Mouse (Mus musculus): ENCODE measurements at regions not wholly inside any gene's neighbourhood (a gene's known extent, or its start where the extent isn't known, plus 50 kb on each side); places are given as distances from the start of the nearest gene placed in this dataset.
A peak's percentile ranks its signal among the peaks of the same experiment; 100 is the strongest.

- H3K4me2 ChIP-seq (ENCODE audit: low read depth): no peak overlapping the region
These were observed 97.0 kb downstream of the Sox4 start for GRCm38 (mm10) chr13:28856472-28856871.

GRCm38 (mm10) chr13:28854247-28854646, 99.3 kb downstream of the Sox4 start:
- WGBS: 92% methylated on average over 9 of the region's 9 CpGs
- H3K9ac ChIP-seq (ENCODE audit: low read length): no peak overlapping the region

More at GRCm38 (mm10) chr13:28856472-28856871, 97.0 kb downstream of the Sox4 start:
- DNase-seq (ENCODE audit: low spot score): no peak
- Histone ChIP-seq H3K4me1 (ENCODE audit: control insufficient read depth, insufficient read depth, low read length) (0 out of 2 replicates have a peak, but pooled peaks cover 7% of the 10 kb centered on the region), H3K27ac (ENCODE audit: low read depth, low read length) (no peak overlapping the region), H3K9me3 (ENCODE audit: control insufficient read depth, low read length) (no peaks in the 10 kb centered on the region), H3K36me3 (ENCODE audit: control insufficient read depth, insufficient read depth, low read length) (no peaks in the 10 kb centered on the region), H3K4me3 (ENCODE audit: low read depth, low read length) (no peak overlapping the region), H3K27me3 (ENCODE audit: control insufficient read depth, insufficient read depth, low read length) (no peaks in the 10 kb centered on the region), H3K9ac (ENCODE audit: low read length) (no peak overlapping the region)
- ATAC-seq (ENCODE audit: insufficient read depth, low FRiP score, low TSS enrichment): no peak
- WGBS: 82% methylated on average over 4 of the region's 4 CpGs

GRCm38 (mm10) chr13:28848305-28848704, 105.2 kb downstream of the Sox4 start:
- Histone ChIP-seq H3K9me3 (ENCODE audit: control insufficient read depth, low read length) (no peaks in the 10 kb centered on the region), H3K27me3 (ENCODE audit: control insufficient read depth, insufficient read depth, low read length) (no peaks in the 10 kb centered on the region), H3K4me2 (ENCODE audit: low read depth) (no peak overlapping the region), H3K36me3 (ENCODE audit: control insufficient read depth, insufficient read depth, low read length) (no peaks in the 10 kb centered on the region), H3K4me1 (ENCODE audit: control insufficient read depth, insufficient read depth, low read length) (peaks cover 14% of the 10 kb centered on the region), H3K27ac (ENCODE audit: low read depth, low read length) (no peak overlapping the region), H3K9ac (ENCODE audit: low read length) (no peak overlapping the region), H3K4me3 (ENCODE audit: low read depth, low read length) (no peak overlapping the region)
- DNase-seq (ENCODE audit: low spot score) (no peak), ATAC-seq (ENCODE audit: insufficient read depth, low FRiP score, low TSS enrichment) (no peak)
- WGBS: 95% methylated on average over 5 of the region's 5 CpGs

More at GRCm38 (mm10) chr13:28854247-28854646, 99.3 kb downstream of the Sox4 start:
- Histone ChIP-seq H3K4me1 (ENCODE audit: control insufficient read depth, insufficient read depth, low read length) (0 out of 2 replicates have a peak, but pooled peaks cover 5% of the 10 kb centered on the region), H3K27me3 (ENCODE audit: control insufficient read depth, insufficient read depth, low read length) (no peaks in the 10 kb centered on the region), H3K4me3 (ENCODE audit: low read depth, low read length) (no peak overlapping the region), H3K36me3 (ENCODE audit: control insufficient read depth, insufficient read depth, low read length) (no peaks in the 10 kb centered on the region), H3K27ac (ENCODE audit: low read depth, low read length) (no peak overlapping the region), H3K4me2 (ENCODE audit: low read depth) (no peak overlapping the region), H3K9me3 (ENCODE audit: control insufficient read depth, low read length) (no peaks in the 10 kb centered on the region)
- DNase-seq (ENCODE audit: low spot score): no peak
- ATAC-seq (ENCODE audit: insufficient read depth, low FRiP score, low TSS enrichment): no peak

GRCm38 (mm10) chr13:28847478-28847877, 106.0 kb downstream of the Sox4 start:
- H3K27me3 ChIP-seq (ENCODE audit: control insufficient read depth, insufficient read depth, low read length): no peaks in the 10 kb centered on the region
- H3K27ac ChIP-seq (ENCODE audit: low read depth, low read length): no peak overlapping the region
- no peak overlapping the region for H3K9ac ChIP-seq (ENCODE audit: low read length)
- no peaks in the 10 kb centered on the region for H3K9me3 ChIP-seq (ENCODE audit: control insufficient read depth, low read length)
- 77% methylated on average over 3 of the region's 3 CpGs for WGBS
- ATAC-seq (ENCODE audit: insufficient read depth, low FRiP score, low TSS enrichment): no peak
- DNase-seq (ENCODE audit: low spot score): no peak
- H3K36me3 ChIP-seq (ENCODE audit: control insufficient read depth, insufficient read depth, low read length): no peaks in the 10 kb centered on the region
- peaks cover 14% of the 10 kb centered on the region for H3K4me1 ChIP-seq (ENCODE audit: control insufficient read depth, insufficient read depth, low read length)
- no peak overlapping the region for H3K4me2 ChIP-seq (ENCODE audit: low read depth)
- H3K4me3 ChIP-seq (ENCODE audit: low read depth, low read length): no peak overlapping the region

GRCm38 (mm10) chr13:28844495-28844894, 109.0 kb downstream of the Sox4 start:
- Histone ChIP-seq H3K4me2 (ENCODE audit: low read depth) (no peak overlapping the region), H3K36me3 (ENCODE audit: control insufficient read depth, insufficient read depth, low read length) (no peaks in the 10 kb centered on the region), H3K9ac (ENCODE audit: low read length) (no peak overlapping the region), H3K9me3 (ENCODE audit: control insufficient read depth, low read length) (no peaks in the 10 kb centered on the region), H3K4me3 (ENCODE audit: low read depth, low read length) (no peak overlapping the region), H3K4me1 (ENCODE audit: control insufficient read depth, insufficient read depth, low read length) (peaks cover 17% of the 10 kb centered on the region), H3K27me3 (ENCODE audit: control insufficient read depth, insufficient read depth, low read length) (no peaks in the 10 kb centered on the region), H3K27ac (ENCODE audit: low read depth, low read length) (peak overlapping the region; percentile 11; the same call in 1 of the 2 replicates)
- ATAC-seq (ENCODE audit: insufficient read depth, low FRiP score, low TSS enrichment): no peak
- peak; percentile 19 for DNase-seq (ENCODE audit: low spot score)
- 50% methylated on average over 3 of the region's 3 CpGs for WGBS

- Histone ChIP-seq H3K27ac (ENCODE audit: low read depth, low read length) (no peak overlapping the region), H3K36me3 (ENCODE audit: control insufficient read depth, insufficient read depth, low read length) (no peaks in the 10 kb centered on the region), H3K27me3 (ENCODE audit: control insufficient read depth, insufficient read depth, low read length) (no peaks in the 10 kb centered on the region), H3K4me2 (ENCODE audit: low read depth) (no peak overlapping the region), H3K9ac (ENCODE audit: low read length) (no peak overlapping the region), H3K9me3 (ENCODE audit: control insufficient read depth, low read length) (no peaks in the 10 kb centered on the region), H3K4me1 (ENCODE audit: control insufficient read depth, insufficient read depth, low read length) (peaks cover 22% of the 10 kb centered on the region), H3K4me3 (ENCODE audit: low read depth, low read length) (no peak overlapping the region)
- no peak for DNase-seq (ENCODE audit: low spot score)
- WGBS: 88% methylated on average over 3 of the region's 3 CpGs
- ATAC-seq (ENCODE audit: insufficient read depth, low FRiP score, low TSS enrichment): no peak
These were observed 110.7 kb downstream of the Sox4 start for GRCm38 (mm10) chr13:28842811-28843210.

GRCm38 (mm10) chr13:28840142-28840541, 113.4 kb downstream of the Sox4 start:
- Histone ChIP-seq H3K36me3 (ENCODE audit: control insufficient read depth, insufficient read depth, low read length) (no peaks in the 10 kb centered on the region), H3K4me3 (ENCODE audit: low read depth, low read length) (no peak overlapping the region), H3K9me3 (ENCODE audit: control insufficient read depth, low read length) (no peaks in the 10 kb centered on the region), H3K9ac (ENCODE audit: low read length) (no peak overlapping the region), H3K27ac (ENCODE audit: low read depth, low read length) (no peak overlapping the region), H3K4me2 (ENCODE audit: low read depth) (no peak overlapping the region), H3K4me1 (ENCODE audit: control insufficient read depth, insufficient read depth, low read length) (peaks cover 16% of the 10 kb centered on the region), H3K27me3 (ENCODE audit: control insufficient read depth, insufficient read depth, low read length) (no peaks in the 10 kb centered on the region)
- WGBS: 75% methylated on average over 5 of the region's 5 CpGs
- ATAC-seq (ENCODE audit: insufficient read depth, low FRiP score, low TSS enrichment) (no peak), DNase-seq (ENCODE audit: low spot score) (no peak)

GRCm38 (mm10) chr13:28839084-28839483, 114.4 kb downstream of the Sox4 start:
- 21% methylated on average over 6 of the region's 6 CpGs for WGBS
- Histone ChIP-seq H3K9me3 (ENCODE audit: control insufficient read depth, low read length) (no peaks in the 10 kb centered on the region), H3K27me3 (ENCODE audit: control insufficient read depth, insufficient read depth, low read length) (no peaks in the 10 kb centered on the region), H3K4me3 (ENCODE audit: low read depth, low read length) (no peak overlapping the region), H3K36me3 (ENCODE audit: control insufficient read depth, insufficient read depth, low read length) (no peaks in the 10 kb centered on the region), H3K4me1 (ENCODE audit: control insufficient read depth, insufficient read depth, low read length) (peaks cover 8% of the 10 kb centered on the region), H3K9ac (ENCODE audit: low read length) (no peak overlapping the region), H3K27ac (ENCODE audit: low read depth, low read length) (0 out of 2 replicates have a peak overlapping the region, but pooled peaks have one; percentile 9), H3K4me2 (ENCODE audit: low read depth) (no peak overlapping the region)
- DNase-seq (ENCODE audit: low spot score) (no peak), ATAC-seq (ENCODE audit: insufficient read depth, low FRiP score, low TSS enrichment) (no peak)

- Histone ChIP-seq H3K36me3 (ENCODE audit: control insufficient read depth, insufficient read depth, low read length) (no peaks in the 10 kb centered on the region), H3K27ac (ENCODE audit: low read depth, low read length) (no peak overlapping the region), H3K4me1 (ENCODE audit: control insufficient read depth, insufficient read depth, low read length) (peaks cover 12% of the 10 kb centered on the region), H3K9me3 (ENCODE audit: control insufficient read depth, low read length) (no peaks in the 10 kb centered on the region), H3K4me3 (ENCODE audit: low read depth, low read length) (no peak overlapping the region), H3K27me3 (ENCODE audit: control insufficient read depth, insufficient read depth, low read length) (no peaks in the 10 kb centered on the region), H3K9ac (ENCODE audit: low read length) (no peak overlapping the region), H3K4me2 (ENCODE audit: low read depth) (no peak overlapping the region)
- ATAC-seq (ENCODE audit: insufficient read depth, low FRiP score, low TSS enrichment) (no peak), DNase-seq (ENCODE audit: low spot score) (no peak)
- WGBS: 89% methylated on average over 3 of the region's 3 CpGs
These were observed 115.3 kb downstream of the Sox4 start for GRCm38 (mm10) chr13:28838216-28838615.
